Mouse (Mus musculus): Measurements from ENCODE around the gene Pnck. TPM values are rescaled to one million over a fixed set of nuclear protein-coding genes. Genes with fewer than 3 reads are reported as not detected.

Gene Pnck
- polyA plus RNA-seq, 1 experiment from 2014 or later, result 17.9 TPM

GRCm38 (mm10) chrX:73626981-73627380 is 32.9 kb downstream of the Pnck start:
- no peaks in the 10 kb centered on the region for H3K27me3 ChIP-seq (replicated peaks; ENCODE audit: control insufficient read depth, insufficient read depth, low read length)
- ATAC-seq (replicated peaks; ENCODE audit: low FRiP score, low TSS enrichment, low read depth) (no peak), DNase-seq (ENCODE audit: low spot score) (no peak)
- no peak overlapping the region for H3K27ac ChIP-seq (ENCODE audit: low read depth)
- H3K36me3 ChIP-seq (ENCODE audit: control insufficient read depth, insufficient read depth, low read length), result no peaks in the 10 kb centered on the region
- H3K9ac ChIP-seq (ENCODE audit: low read length), result no peak overlapping the region
- no peaks in the 10 kb centered on the region for H3K9me3 ChIP-seq (ENCODE audit: control insufficient read depth, low read length)
- H3K4me1 ChIP-seq (replicated peaks; ENCODE audit: control insufficient read depth, insufficient read depth, low read length), result no peaks in the 10 kb centered on the region
- no peak overlapping the region for H3K4me3 ChIP-seq (ENCODE audit: low read depth, low read length)
- no peak overlapping the region for H3K4me2 ChIP-seq (ENCODE audit: low read length)

- no peaks in the 10 kb centered on the region for H3K36me3 ChIP-seq (ENCODE audit: control insufficient read depth, insufficient read depth, low read length)
- 86% methylated on average over 2 of the region's 2 CpGs for WGBS
- DNase-seq (ENCODE audit: low spot score) (no peak), ATAC-seq (replicated peaks; ENCODE audit: low FRiP score, low TSS enrichment, low read depth) (no peak)
- H3K27me3 ChIP-seq (replicated peaks; ENCODE audit: control insufficient read depth, insufficient read depth, low read length), result no peaks in the 10 kb centered on the region
- H3K9ac ChIP-seq (ENCODE audit: low read length), result no peak overlapping the region
- no peaks in the 10 kb centered on the region for H3K4me1 ChIP-seq (replicated peaks; ENCODE audit: control insufficient read depth, insufficient read depth, low read length)
- H3K27ac ChIP-seq (ENCODE audit: low read depth), result no peak overlapping the region
- no peaks in the 10 kb centered on the region for H3K9me3 ChIP-seq (ENCODE audit: control insufficient read depth, low read length)
- H3K4me2 ChIP-seq (ENCODE audit: low read length), result no peak overlapping the region
- no peak overlapping the region for H3K4me3 ChIP-seq (ENCODE audit: low read depth, low read length)
These were observed 40.0 kb downstream of the Pnck start for GRCm38 (mm10) chrX:73619890-73620289.

GRCm38 (mm10) chrX:73619401-73619800 is 40.5 kb downstream of the Pnck start:
- no peak for DNase-seq (ENCODE audit: low spot score)
- Histone ChIP-seq H3K27ac (ENCODE audit: low read depth) (no peak overlapping the region), H3K4me2 (ENCODE audit: low read length) (no peak overlapping the region), H3K4me1 (replicated peaks; ENCODE audit: control insufficient read depth, insufficient read depth, low read length) (no peaks in the 10 kb centered on the region), H3K4me3 (ENCODE audit: low read depth, low read length) (no peak overlapping the region), H3K27me3 (replicated peaks; ENCODE audit: control insufficient read depth, insufficient read depth, low read length) (no peaks in the 10 kb centered on the region), H3K36me3 (ENCODE audit: control insufficient read depth, insufficient read depth, low read length) (no peaks in the 10 kb centered on the region), H3K9ac (ENCODE audit: low read length) (no peak overlapping the region), H3K9me3 (ENCODE audit: control insufficient read depth, low read length) (no peaks in the 10 kb centered on the region)
- ATAC-seq (replicated peaks; ENCODE audit: low FRiP score, low TSS enrichment, low read depth), result no peak

GRCm38 (mm10) chrX:73615876-73616275 is 44.0 kb downstream of the Pnck start:
- DNase-seq (ENCODE audit: low spot score), result no peak
- 90% methylated on average over 1 of the region's 1 CpGs for WGBS
- ATAC-seq (replicated peaks; ENCODE audit: low FRiP score, low TSS enrichment, low read depth), result no peak

GRCm38 (mm10) chrX:73613665-73614064 is 46.3 kb downstream of the Pnck start:
- H3K9ac ChIP-seq (ENCODE audit: low read length), result no peak overlapping the region
- H3K4me2 ChIP-seq (ENCODE audit: low read length), result no peak overlapping the region
- ATAC-seq (replicated peaks; ENCODE audit: low FRiP score, low TSS enrichment, low read depth), result no peak
- H3K27ac ChIP-seq (ENCODE audit: low read depth), result no peak overlapping the region
- WGBS, result 55% methylated on average over 4 of the region's 4 CpGs
- H3K27me3 ChIP-seq (replicated peaks; ENCODE audit: control insufficient read depth, insufficient read depth, low read length), result no peaks in the 10 kb centered on the region
- no peaks in the 10 kb centered on the region for H3K4me1 ChIP-seq (replicated peaks; ENCODE audit: control insufficient read depth, insufficient read depth, low read length)
- H3K36me3 ChIP-seq (ENCODE audit: control insufficient read depth, insufficient read depth, low read length), result no peaks in the 10 kb centered on the region
- H3K9me3 ChIP-seq (ENCODE audit: control insufficient read depth, low read length), result no peaks in the 10 kb centered on the region
- DNase-seq (ENCODE audit: low spot score), result no peak
- H3K4me3 ChIP-seq (ENCODE audit: low read depth, low read length), result no peak overlapping the region

More at GRCm38 (mm10) chrX:73615876-73616275, 44.0 kb downstream of the Pnck start:
- Histone ChIP-seq H3K9me3 (ENCODE audit: control insufficient read depth, low read length) (no peaks in the 10 kb centered on the region), H3K4me2 (ENCODE audit: low read length) (no peak overlapping the region), H3K4me1 (replicated peaks; ENCODE audit: control insufficient read depth, insufficient read depth, low read length) (no peaks in the 10 kb centered on the region), H3K36me3 (ENCODE audit: control insufficient read depth, insufficient read depth, low read length) (no peaks in the 10 kb centered on the region), H3K27ac (ENCODE audit: low read depth) (no peak overlapping the region), H3K4me3 (ENCODE audit: low read depth, low read length) (no peak overlapping the region), H3K9ac (ENCODE audit: low read length) (no peak overlapping the region), H3K27me3 (replicated peaks; ENCODE audit: control insufficient read depth, insufficient read depth, low read length) (no peaks in the 10 kb centered on the region)

Other genes with a start within 250 kb of the Pnck start
- gene Zfp92, start 249.0 kb downstream of the Pnck start, polyA plus RNA-seq (2014; fragmentation: Nextera tagmentation; extraction: Ambion mirVana), result 0.38 TPM in 2 replicates
- gene Trex2, start 224.8 kb downstream of the Pnck start, polyA plus RNA-seq (2014; fragmentation: Nextera tagmentation; extraction: Ambion mirVana), result not detected in 2 replicates
- 58.2 and 59.4 TPM in 2 replicates for gene Haus7, start 201.1 kb downstream of the Pnck start, polyA plus RNA-seq (2014; fragmentation: Nextera tagmentation; extraction: Ambion mirVana)
- gene Bgn, start 176.5 kb downstream of the Pnck start, polyA plus RNA-seq (2014; fragmentation: Nextera tagmentation; extraction: Ambion mirVana), result 52.7 and 58.1 TPM in 2 replicates
- gene Atp2b3, start 157.0 kb downstream of the Pnck start, polyA plus RNA-seq (2014; fragmentation: Nextera tagmentation; extraction: Ambion mirVana), result 0.26 and 0.49 TPM in 2 replicates
- gene Dusp9, start 20.7 kb downstream of the Pnck start, polyA plus RNA-seq (2014; fragmentation: Nextera tagmentation; extraction: Ambion mirVana), result 4.6 and 4.9 TPM in 2 replicates
- gene Slc6a8, start 13.0 kb upstream of the Pnck start, polyA plus RNA-seq (2014; fragmentation: Nextera tagmentation; extraction: Ambion mirVana), result 9.1 and 10.8 TPM in 2 replicates
- gene Bcap31, start 56.1 kb upstream of the Pnck start, polyA plus RNA-seq (2014; fragmentation: Nextera tagmentation; extraction: Ambion mirVana), result 230 and 236 TPM in 2 replicates
- gene Abcd1, start 56.5 kb upstream of the Pnck start, polyA plus RNA-seq (2014; fragmentation: Nextera tagmentation; extraction: Ambion mirVana), result 15.7 and 16.8 TPM in 2 replicates
- gene Plxnb3, start 97.0 kb upstream of the Pnck start, polyA plus RNA-seq (2014; fragmentation: Nextera tagmentation; extraction: Ambion mirVana), result 0.23 and 0.27 TPM in 2 replicates
- gene Srpk3, start 114.3 kb upstream of the Pnck start, polyA plus RNA-seq (2014; fragmentation: Nextera tagmentation; extraction: Ambion mirVana), result 1.7 and 1.8 TPM in 2 replicates
- 241 and 248 TPM in 2 replicates for gene Idh3g, start 126.8 kb upstream of the Pnck start, polyA plus RNA-seq (2014; fragmentation: Nextera tagmentation; extraction: Ambion mirVana)
- 229 and 263 TPM in 2 replicates for gene Ssr4, start 126.9 kb upstream of the Pnck start, polyA plus RNA-seq (2014; fragmentation: Nextera tagmentation; extraction: Ambion mirVana)
- 1.1 and 1.2 TPM in 2 replicates for gene Pdzd4, start 164.9 kb upstream of the Pnck start, polyA plus RNA-seq (2014; fragmentation: Nextera tagmentation; extraction: Ambion mirVana)
- gene Avpr2, start 232.0 kb upstream of the Pnck start, polyA plus RNA-seq (2014; fragmentation: Nextera tagmentation; extraction: Ambion mirVana), result 0.12 TPM in 1 of 2 replicates, not detected in the other
- gene L1cam, start 236.0 kb upstream of the Pnck start, polyA plus RNA-seq (2014; fragmentation: Nextera tagmentation; extraction: Ambion mirVana), result 15.1 and 18.0 TPM in 2 replicates

Data from intestine, embryonic 14.5 days (tissue).